Mouse (Mus musculus) monocyte, adult 2 months (primary cell): Measurements from ENCODE around the gene Mlec.
"Not testable (repeated sequence)": the region's sequence is repeated elsewhere in the genome, so short reads cannot be mapped to it uniquely, and the experiment has no call there.

Source experiments
- DNase-seq, 2 experiments: peaks; one replicate each; pipeline ENCODE4 v3.0.0; 2022; ENCODE audit warnings: low spot score in 2 of 2, low read depth in 1 of 2

The Mlec gene

GRCm38 (mm10) chr5:115152132-115152956 is 5.6 kb downstream of the Mlec start:
- DNase-seq, result no peak

DNA sequence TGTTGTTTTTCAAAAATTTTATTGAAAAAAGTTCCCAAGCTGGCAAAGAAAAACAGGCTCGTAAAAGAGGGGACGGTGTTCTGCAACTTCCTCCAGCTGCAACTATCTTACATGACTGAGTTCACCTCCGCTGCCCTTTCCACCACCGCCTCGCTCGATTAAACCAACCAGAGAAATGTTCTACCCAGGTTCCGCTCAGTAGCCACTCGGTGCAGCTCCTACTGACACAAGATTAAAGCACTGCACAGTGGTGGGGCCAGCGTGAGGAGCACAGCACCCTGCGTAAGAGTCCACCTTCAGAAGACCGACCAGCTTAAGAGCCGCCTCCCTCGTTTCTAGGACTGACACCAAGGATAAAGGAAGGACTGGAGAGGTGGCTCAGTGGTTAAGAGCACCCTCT is 6.5 kb downstream of the Mlec start:
- no peak for DNase-seq

DNA sequence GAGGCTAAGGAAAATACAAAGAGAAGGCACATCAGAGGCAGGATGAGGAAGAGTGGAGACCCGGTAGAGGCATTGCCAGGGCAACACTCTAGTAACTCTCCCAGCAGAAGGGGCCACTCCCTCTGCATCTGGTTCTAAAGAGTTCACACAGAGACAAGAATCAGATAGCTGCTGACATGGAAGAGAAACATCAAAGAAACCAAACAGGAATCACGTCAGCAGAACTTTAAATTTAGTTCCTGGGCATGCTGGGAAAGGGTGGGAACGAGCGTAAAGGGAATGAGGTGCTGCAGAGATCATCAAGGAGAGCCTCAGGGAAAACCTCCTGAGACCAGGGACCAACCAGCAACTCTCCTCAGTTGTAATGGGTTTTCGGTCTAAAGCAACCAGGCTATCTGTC is 7.0 kb downstream of the Mlec start:
- DNase-seq, result no peak

- no peak for DNase-seq
These were observed 8.1 kb downstream of the Mlec start for GRCm38 (mm10) chr5:115149675-115150459.

- DNase-seq, result not testable (repeated sequence)
These were observed 9.1 kb downstream of the Mlec start for GRCm38 (mm10) chr5:115148872-115149271.

DNA sequence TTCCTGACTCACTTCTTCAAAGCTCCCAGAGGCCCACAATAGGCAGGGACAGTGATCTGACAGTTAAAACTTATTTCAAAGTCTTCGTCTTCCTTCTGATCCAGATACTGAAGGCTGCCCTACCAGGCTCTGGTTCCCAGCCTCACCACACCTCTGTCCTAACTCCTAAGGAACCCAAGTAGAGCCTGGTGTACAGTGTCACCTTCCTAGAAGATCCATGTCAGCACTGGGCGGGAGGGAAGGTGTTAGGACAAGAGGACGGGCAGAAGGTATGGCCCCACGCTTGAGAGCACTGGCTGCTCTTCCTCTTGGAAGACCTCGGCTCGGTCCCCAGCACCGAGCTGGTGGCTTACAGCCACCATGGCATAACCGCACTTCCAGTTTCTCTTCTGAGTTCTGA is 9.6 kb downstream of the Mlec start:
- DNase-seq, result no peak

DNA sequence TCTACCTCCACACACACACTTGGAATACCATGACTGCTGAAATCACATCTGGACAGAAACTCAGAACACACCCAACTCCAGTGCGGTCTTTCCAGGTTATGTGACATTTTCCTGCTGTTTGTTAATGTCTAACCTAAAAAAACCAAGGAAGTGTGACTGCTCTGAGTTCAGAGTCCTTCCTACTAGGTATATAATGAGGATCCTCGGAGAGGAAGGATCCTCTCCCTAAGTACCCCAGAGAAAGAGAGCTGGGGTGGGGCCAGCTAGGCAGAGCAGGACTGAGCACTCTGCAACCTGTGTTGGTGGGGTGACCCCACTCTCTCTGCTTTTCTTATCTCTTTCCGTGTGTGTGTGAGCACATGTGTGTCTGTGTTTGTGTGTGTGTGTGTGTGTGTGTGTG is 10.6 kb downstream of the Mlec start:
- no peak for DNase-seq

GRCm38 (mm10) chr5:115146747-115147130 is 11.2 kb downstream of the Mlec start:
- DNase-seq, result no peak

- no peak for DNase-seq
These were observed 11.8 kb downstream of the Mlec start for GRCm38 (mm10) chr5:115145976-115146746.

- no peak for DNase-seq
These were observed 12.6 kb downstream of the Mlec start for GRCm38 (mm10) chr5:115145253-115145968.

- DNase-seq, result no peak
These were observed 13.5 kb downstream of the Mlec start for GRCm38 (mm10) chr5:115144471-115144870.

- no peak for DNase-seq
These were observed 14.4 kb downstream of the Mlec start for GRCm38 (mm10) chr5:115143552-115143951.

DNA sequence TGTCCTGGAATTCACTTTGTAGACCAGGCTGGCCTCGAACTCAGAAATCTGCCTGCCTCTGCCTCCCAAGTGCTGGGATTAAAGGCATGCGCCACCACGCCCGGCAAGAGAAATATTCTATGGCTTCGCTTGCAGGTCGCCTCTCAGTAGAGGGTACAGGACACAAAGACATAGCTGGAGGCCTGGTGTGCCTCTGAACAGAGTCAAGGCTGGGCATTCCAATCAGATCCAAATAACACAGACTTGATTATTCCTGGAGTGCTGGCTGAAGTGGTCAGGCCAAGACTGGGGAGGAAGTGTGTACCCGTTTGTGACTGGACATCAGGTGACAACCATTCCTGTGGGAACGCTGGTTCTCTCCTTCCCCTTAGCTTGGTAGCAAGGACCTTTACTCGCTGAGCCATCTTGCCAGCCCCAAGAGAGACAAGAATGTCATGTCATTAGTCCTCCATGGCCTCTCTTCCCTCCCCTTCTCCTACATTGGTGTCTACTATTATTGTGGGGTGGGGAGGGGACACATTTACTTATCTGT is 15.7 kb downstream of the Mlec start:
- DNase-seq, result no peak

GRCm38 (mm10) chr5:115140726-115141125 is 17.3 kb downstream of the Mlec start:
- DNase-seq, result no peak

DNA sequence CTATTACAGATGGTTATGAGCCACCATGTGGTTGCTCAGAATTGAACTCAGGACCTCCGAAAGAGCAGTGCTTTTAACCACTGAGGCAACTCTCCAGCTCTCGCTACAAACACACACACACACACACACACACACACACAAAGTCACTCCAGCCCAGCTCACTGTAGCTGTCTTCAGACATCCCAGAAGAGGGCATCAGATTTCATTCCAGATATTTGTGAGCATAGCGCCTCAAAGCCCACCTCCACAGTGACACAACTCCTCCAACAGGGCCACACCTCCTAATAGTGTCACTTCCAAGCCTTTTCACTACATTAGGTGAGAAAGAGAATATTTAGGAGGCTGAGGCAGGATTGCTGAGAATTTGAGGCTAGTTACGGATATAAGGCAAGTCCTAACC is 18.9 kb downstream of the Mlec start:
- DNase-seq, result no peak

- peak; percentile 73 to 84 for DNase-seq
These were observed 23.5 kb downstream of the Mlec start, which contains the start of gene Unc119b for GRCm38 (mm10) chr5:115134234-115135165. Gene Unc119b (minus strand): TSS chr5:115134975.

GRCm38 (mm10) chr5:115133358-115134066 is 24.5 kb downstream of the Mlec start:
- no peak for DNase-seq

DNA sequence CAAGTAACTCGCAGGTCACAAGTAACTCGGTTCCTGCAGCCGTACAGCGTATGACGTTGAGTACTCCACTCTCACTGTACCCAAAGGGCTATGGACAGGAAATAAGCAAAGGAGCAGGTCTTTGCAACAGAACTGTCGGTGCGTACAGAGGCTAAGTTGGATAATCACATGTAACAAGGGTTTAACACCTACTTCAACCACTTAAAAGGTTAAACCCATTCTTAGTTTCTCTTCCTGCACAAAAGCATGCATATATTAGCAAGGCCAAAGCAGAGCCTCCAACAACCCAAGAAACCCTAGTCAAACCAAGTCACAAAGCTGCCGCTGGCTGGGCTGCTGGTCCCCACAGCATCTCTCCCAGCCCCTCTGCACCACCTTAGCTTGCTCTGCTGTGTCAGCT is 25.5 kb downstream of the Mlec start:
- no peak for DNase-seq

DNA sequence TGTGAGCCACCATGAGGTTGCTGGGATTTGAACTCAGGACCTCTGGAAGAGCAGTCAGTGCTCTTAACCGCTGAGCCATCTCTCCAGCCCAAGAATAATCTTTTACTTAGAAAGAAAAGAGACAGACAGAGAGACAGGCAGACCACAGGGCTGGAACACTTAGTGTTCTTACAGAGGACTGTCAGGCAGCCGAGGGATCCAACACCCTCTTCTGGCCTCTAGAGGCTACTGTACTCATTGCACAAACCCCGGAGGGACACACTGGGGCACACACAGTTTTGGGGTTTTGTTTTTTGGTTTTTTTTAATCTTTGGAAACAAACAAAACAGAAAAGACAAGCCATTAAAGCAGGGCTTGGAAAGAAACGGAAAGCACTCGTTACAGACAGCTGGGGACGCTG is 28.7 kb downstream of the Mlec start:
- DNase-seq, result no peak
